Mouse (Mus musculus) monocyte, adult 2 months (primary cell): ENCODE results near the gene Ctnnd2.

Experiments used
- DNase-seq, 2 experiments: peaks; one replicate each; pipeline ENCODE4 v3.0.0; 2022; ENCODE audit warnings: low spot score in 2 of 2, low read depth in 1 of 2

The Ctnnd2 gene

GRCm38 (mm10) chr15:30383075-30383842 lies 210.9 kb downstream of the Ctnnd2 start:
- DNase-seq: no peak

- DNase-seq: no peak
Measured at GRCm38 (mm10) chr15:30384386-30384785, 212.0 kb downstream of the Ctnnd2 start.

GRCm38 (mm10) chr15:30386489-30386888 lies 214.1 kb downstream of the Ctnnd2 start:
- DNase-seq: no peak

GRCm38 (mm10) chr15:30387244-30387643 lies 214.9 kb downstream of the Ctnnd2 start:
- DNase-seq: no peak

GRCm38 (mm10) chr15:30401111-30401510 lies 228.7 kb downstream of the Ctnnd2 start:
- no peak for DNase-seq

DNA sequence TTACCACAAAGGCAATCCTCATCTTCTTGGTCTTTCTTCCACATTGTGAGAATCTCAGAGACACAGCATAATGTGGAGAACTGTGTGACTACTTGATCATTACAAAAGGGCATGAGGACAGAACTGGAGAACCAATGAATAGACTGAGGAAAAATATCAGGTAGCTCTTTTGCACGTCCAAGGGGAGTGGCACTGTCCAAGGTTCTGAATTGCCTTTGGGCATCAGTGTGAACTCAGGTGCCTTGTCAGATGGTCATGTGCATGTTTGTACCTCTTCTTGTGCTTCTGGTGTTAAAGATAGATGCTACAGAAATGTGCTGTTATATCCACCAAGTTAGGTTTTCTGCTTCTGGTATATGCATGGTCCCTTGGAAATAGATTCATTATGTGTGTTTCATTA lies 233.9 kb downstream of the Ctnnd2 start:
- no peak for DNase-seq

DNA sequence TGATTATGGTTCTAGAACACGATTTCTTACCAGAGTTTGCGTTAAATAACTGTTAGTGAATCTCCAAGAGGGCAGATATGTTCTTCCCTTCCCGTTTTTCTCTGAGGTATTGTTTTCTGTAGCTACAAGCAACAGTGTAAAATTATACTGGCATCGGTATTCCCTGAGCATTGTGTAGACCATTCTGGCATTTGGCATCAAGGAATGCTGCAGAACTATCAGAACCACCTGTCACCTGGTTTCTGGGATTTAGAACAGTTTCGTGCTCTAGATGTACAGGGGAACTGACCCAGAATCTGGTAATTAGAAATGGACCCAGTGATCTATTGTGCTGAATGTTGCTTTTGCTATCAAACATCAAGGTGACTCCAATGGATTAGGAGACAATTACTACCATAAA lies 250.8 kb downstream of the Ctnnd2 start:
- no peak for DNase-seq

DNA sequence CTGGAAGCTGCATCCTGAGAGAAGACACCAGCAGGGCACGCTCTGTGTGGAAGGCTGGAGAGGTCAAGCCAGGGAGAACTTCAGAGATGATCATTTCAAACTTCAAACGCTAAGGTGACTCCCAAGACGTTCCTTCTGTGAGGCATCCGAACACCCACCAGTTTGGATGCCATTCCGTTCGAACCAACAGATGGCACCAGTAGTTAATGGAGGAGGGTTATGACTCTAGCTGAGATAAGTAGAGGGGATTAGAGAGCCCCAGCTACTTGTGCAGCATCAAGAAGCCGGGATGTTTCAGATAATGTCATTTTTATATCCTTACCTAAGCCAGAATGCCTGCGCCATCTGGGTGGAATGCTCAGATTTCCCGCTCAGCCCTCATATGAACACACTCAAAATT lies 251.9 kb downstream of the Ctnnd2 start:
- DNase-seq: no peak

DNA sequence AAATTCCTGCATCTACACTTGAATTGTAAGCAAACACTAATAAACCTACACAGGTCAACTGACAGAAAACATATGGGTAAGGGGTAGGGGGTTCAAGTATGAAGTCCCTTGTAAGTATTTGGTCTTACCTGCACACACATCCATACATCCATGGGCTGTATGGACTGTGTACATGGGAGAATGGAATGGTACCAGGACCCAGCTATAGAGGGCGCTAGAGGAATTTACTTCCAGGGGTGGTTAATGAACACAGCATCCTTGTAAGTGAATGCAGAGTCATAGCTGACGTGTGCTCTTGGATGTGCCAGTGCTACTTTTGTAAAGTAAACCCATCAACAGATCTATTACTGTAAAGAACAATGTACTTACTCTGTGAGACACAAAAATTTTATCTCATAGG lies 254.9 kb downstream of the Ctnnd2 start:
- DNase-seq: no peak

- DNase-seq: no peak
Measured at GRCm38 (mm10) chr15:30439045-30439444, 266.7 kb downstream of the Ctnnd2 start.

- no peak for DNase-seq
Measured at GRCm38 (mm10) chr15:30450765-30451164, 278.4 kb downstream of the Ctnnd2 start.

GRCm38 (mm10) chr15:30451921-30452320 lies 279.5 kb downstream of the Ctnnd2 start:
- no peak for DNase-seq

DNA sequence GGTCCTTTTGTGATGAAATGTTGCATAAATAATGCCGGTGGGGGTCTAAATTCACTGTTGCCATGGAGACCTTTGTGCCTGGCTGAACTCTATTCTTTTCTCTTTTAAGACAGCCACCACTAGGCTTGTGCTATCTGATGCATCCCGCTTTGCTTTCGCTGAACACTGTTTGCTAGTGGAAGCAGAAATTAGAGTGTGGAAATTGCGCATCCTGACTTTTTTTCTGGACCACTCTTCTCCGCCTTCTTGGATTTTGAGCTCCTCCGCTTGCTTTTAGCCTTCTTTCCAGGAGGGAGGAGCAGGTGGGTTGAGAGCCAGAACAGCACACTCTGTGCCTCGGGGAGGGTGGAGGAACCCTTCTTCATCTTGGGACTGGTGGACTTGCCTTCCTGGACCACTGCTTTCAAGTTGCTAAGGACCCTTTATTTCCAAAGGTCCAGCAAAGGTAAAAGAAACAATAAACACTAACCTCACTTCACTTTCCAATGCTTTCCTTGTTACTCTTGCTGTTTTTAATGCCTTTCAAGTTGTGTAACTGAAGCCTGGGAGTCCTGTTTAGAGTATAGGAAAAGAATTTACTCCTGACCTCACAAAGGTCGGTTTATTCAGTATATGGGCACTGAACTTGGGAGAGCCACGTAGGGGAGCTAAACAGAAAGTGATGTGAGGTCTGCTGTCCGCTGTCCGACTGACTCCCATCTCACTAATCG lies 285.3 kb downstream of the Ctnnd2 start:
- DNase-seq: no peak

DNA sequence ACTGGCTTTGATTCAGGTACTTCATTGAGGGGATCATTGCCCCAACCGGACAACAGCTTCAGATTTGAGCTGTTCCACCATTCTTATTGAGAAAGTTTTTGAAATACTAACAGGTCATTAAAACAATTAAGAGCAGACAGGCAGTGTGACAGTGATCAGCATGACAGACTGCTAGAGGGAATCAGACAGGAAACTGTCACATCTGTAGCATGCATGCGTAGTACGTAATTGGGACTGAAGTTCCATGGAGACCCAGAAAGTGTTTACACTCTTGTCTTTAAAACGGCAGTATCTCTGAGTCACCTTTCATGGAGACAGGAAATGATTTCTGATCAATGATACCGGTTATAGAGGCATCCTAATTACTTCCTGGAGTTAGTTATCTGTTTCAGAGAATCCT lies 286.3 kb downstream of the Ctnnd2 start:
- DNase-seq: no peak

DNA sequence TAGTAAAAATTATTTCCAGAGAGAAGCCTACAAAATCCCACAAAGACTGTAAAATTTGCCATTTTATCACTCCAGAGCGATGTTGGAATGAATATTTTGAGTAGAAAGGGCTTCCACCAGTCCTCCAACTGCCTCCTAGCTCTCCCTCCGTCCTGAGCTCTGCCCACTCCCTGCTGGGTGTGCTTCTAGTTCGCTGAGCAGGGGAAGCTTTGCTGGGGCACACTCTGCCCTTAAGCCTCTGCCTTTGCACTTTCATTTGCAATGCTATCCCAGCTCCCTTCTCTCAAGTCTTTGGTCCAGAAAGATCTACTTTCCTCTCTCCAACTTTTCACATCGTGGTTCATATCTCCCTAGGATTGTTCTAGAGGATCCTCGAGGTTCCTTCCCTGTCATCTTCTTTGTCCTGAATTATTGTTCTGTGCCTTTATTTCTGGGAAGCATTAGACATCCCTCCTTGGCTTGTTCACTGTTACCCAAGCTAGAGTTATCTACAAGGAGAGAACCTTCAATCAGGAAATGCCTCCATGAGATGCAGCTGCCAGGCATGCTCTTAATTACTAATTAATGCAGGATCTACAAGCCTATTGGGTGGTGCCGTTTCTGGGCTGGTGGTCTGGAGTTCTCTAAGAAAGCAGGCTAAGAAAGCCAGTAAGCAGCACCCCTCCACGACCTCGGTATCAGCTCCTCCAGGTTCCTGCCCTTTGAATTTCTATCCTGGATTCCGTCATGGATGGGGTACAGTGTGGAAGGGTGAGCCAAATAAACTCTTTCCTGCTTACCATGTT lies 288.1 kb downstream of the Ctnnd2 start:
- DNase-seq: no peak

DNA sequence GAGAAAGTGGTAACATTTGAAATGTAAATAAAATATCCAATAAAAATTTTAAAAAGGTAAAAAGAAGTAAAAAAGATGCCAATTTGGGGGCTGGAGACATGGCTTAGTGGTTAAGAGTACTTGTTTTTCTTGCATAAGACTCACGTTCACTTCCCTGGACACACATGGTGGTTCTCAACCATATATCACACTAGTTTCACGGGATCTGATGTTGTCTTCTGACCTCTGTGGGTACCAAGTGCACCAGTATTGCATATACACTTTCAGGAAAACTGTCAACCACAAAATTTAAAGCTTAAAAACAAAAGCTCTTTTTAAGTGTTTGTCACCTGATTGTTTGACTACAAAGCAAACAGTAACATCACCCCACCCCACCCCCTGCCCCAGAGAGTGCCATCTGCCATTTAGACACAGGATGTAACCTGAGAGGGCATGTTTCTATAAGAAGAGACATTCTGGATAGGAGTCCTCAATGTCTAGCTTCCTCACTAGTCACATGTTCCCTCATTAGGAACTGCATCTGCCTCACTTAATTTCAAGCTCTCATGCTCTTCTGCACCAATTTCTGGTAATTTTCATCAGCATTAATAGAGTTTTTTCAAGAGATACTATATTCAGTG lies 290.5 kb downstream of the Ctnnd2 start:
- no peak for DNase-seq

- no peak for DNase-seq
Measured at GRCm38 (mm10) chr15:30463471-30464047, 291.2 kb downstream of the Ctnnd2 start.

- no peak for DNase-seq
Measured at GRCm38 (mm10) chr15:30466950-30467543, 294.7 kb downstream of the Ctnnd2 start.

DNA sequence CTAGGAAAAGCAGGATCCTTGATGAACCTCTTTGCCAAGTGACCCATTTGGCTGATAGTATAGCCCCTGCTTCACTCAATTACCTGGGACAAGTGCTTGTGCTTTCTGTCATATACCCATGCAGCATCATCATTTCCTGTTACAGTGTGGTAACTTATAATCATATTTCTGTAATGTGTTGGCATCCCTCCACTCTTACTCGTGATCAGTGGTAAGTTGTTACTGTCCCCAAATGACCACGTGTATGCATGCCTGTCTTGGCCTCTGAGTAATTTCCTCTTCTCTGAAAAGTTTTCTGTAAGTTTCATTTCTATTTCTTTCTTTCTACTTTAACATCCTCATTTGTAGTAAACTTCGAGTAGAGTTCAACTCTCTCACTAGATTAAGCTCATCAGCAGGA lies 296.4 kb downstream of the Ctnnd2 start:
- peak in 1 of 2 experiments; percentile 4 for DNase-seq

DNA sequence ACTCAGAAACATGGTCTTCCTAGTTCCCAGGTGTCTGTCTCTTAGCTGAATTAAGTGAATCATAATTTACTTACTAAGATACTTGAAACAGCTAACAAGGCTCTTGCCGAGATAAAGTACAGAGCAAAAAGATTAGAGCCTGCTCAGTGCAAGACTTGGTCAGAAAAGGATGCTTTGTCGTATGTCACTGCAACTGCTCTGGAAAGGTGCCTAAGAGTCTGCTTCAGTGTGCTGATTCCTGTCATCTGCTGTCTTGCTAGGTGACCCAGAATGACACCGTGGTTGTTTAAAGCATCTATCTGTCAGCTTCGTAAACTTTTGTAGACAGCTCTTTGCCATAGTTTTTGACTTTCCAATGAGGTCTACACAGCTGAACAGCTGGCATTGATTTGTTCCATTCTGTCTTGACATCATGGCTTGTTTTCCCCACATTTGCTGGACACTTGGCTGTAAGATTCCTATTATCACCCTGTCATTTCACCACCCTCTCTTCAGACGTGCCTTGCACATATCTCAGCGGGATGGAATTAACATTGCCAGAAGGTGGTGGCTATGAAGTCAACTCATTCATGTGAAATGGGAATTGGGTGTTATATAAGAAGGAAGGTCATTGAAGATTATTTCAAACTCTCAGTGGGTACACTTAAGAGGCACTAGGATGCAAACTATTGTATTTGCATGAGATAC lies 299.0 kb downstream of the Ctnnd2 start:
- DNase-seq: no peak
